Mouse (Mus musculus): ENCODE data around the gene Fbxl14. TPM values are rescaled to one million over a fixed set of nuclear protein-coding genes. Genes with fewer than 3 reads are reported as not detected.

The Fbxl14 gene
- polyA plus RNA-seq, 1 experiment, result 77.7 TPM

GRCm38 (mm10) chr6:119521931-119522391, 42.5 kb downstream of the Fbxl14 start:
- TF ChIP-seq POLR2A (IDR thresholded peaks at IDR 0.05; ENCODE audit: borderline replicate concordance, extremely low read depth, low read depth, low read length) (no peak), CTCF (IDR thresholded peaks at IDR 0.05; ENCODE audit: insufficient read depth, low read length) (no peak)
- WGBS, result 31% methylated on average over 3 of the region's 3 CpGs
- no peaks in the 10 kb centered on the region for H3K4me1 ChIP-seq (ENCODE audit: control insufficient read depth, insufficient read depth, low read length)
- no peak for DNase-seq
- H3K4me3 ChIP-seq (replicated peaks; ENCODE audit: extremely low read depth, low read depth, low read length), result no peak overlapping the region

DNA sequence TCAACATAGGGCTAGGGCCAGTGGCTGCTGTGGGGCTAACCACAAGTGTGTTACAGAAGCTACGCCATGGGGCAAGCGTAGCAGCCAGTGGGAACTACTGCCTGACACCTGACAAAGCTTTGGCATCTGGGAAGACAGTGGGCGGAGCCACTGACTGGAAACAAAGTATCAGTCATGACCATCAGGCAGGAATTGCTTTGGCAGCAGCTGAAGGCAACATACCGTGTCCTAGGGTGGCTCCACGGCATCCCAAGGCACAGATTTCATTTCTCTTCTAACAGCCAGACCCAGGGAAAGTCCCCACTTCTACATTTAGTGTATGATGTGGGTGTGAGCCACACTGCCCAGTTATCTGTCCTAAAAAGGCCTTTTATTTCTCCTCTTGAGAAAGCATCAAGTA, 47.0 kb downstream of the Fbxl14 start:
- H3K4me3 ChIP-seq (replicated peaks; ENCODE audit: extremely low read depth, low read depth, low read length), result no peak overlapping the region
- no peak for DNase-seq
- TF ChIP-seq CTCF (IDR thresholded peaks at IDR 0.05; ENCODE audit: insufficient read depth, low read length), result no peak
- TF ChIP-seq POLR2A (IDR thresholded peaks at IDR 0.05; ENCODE audit: borderline replicate concordance, extremely low read depth, low read depth, low read length), result no peak
- 52% methylated on average over 5 of the region's 5 CpGs for WGBS
- H3K4me1 ChIP-seq (ENCODE audit: control insufficient read depth, insufficient read depth, low read length), result no peaks in the 10 kb centered on the region

- WGBS, result 79% methylated on average over 3 of the region's 3 CpGs
- H3K4me3 ChIP-seq (replicated peaks; ENCODE audit: extremely low read depth, low read depth, low read length), result no peak overlapping the region
- DNase-seq, result no peak
- TF ChIP-seq POLR2A (IDR thresholded peaks at IDR 0.05; ENCODE audit: borderline replicate concordance, extremely low read depth, low read depth, low read length) (no peak), CTCF (IDR thresholded peaks at IDR 0.05; ENCODE audit: insufficient read depth, low read length) (no peak)
- H3K4me1 ChIP-seq (ENCODE audit: control insufficient read depth, insufficient read depth, low read length), result no peaks in the 10 kb centered on the region
These were observed 50.2 kb downstream of the Fbxl14 start for GRCm38 (mm10) chr6:119529659-119530058.

Other genes starting within 250 kb of the Fbxl14 start
- gene Cacna2d4, start 243.1 kb upstream of the Fbxl14 start, polyA plus RNA-seq (2012; rRNA removed), result 2.1 and 4.0 TPM in 2 replicates
- gene Lrtm2, start 148.9 kb upstream of the Fbxl14 start, polyA plus RNA-seq (2012; rRNA removed), result 10.1 and 11.5 TPM in 2 replicates
- gene Adipor2, start 62.0 kb upstream of the Fbxl14 start, polyA plus RNA-seq (2012; rRNA removed), result 63.6 and 81.0 TPM in 2 replicates
- gene Wnt5b, start 64.7 kb downstream of the Fbxl14 start, polyA plus RNA-seq (2012; rRNA removed), result 3.2 and 4.7 TPM in 2 replicates

Data from lung, adult 2 months (tissue).